Mouse (Mus musculus): ENCODE data around the gene Zc3h8.

The Zc3h8 gene

DNA sequence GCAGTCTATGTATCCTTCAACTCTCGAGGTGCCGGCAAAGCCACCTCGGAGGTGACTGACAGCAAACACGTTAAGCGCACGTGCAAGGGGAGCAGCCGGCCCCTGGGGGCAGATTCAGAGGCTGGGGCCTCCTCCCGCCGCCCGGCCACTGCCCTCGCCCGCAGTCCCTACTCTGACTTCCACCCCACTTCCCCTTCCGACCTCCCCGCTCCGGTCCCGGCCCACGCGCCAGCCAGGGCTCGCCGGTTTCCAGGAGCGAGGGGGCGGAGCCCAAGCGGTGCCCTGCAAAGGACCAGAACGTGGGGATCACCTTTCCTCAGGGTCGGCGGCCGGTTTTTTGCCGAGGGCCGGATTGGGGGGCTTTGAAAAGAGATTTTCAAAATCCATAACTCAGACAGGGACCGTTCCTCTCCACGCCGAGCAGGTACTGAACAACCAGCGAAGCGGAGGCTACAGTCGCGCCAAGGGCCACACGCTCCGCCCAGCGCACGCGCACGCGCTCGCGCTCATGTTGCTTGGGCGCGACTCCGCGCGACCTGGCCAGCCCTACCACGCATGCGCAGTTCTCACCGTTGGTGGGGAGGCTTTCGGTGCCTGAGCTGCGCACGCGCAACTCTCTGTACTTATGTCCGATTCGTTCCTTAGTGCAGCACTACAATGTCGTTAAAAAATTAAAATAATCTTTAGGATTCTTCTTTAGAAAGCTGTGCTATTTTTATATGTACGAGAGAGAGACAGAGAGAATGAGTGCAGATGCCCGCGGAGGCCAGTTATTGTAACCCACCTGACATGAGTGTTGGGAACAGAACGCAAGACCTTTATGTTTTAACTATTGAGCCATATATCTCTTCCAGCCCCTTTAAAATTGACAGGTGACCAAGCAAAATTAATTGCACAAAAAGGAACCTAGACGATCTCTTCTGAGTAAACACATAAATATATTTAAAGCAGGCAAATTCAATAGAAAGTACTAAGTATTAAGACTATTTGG is at the start of gene Zc3h8:
Gene Zc3h8 (minus strand): TSS at position 540 of the 991 bp plus-strand sequence.
- DNase-seq (ENCODE audit: low read depth) = peak; percentile 99

DNA sequence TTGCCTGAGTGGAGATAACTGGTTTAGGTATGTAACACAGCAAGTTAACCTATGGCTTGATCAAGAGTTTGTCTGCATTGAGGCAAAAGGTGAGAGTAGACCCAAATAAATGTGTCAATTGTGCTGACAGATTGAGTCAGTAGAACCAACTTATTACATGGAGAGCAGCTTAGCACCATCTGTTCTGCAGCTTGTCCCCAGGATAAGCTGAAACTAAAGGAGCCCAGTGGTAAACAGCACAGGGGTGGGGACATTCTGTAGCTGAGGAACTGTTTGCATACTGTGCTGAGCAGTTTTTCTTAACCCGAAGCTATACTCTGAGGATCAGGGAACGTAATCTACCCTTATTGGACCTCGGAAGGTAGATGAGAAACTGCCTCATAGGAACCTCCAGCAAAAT is 40.9 kb upstream of the Zc3h8 start:
- DNase-seq (ENCODE audit: low read depth) = no peak

DNA sequence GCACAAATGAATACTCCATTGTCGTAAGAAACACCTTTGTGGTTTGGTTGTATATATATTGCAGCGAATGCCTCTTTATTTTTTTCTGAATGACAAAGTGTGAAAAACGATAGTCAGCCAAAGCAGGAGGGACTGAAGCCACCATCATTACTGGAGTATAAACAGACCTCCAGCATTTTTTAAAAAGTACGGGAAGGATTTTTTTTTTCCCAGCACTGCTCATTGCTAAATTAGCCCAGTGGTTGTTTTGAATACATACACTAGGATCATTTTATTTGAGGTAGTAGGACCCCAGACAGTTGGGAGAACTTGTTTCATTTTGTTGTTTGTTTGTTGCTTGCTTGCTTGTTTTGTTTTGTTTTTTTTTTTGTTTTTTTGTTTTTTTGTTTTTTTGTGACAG is 31.7 kb upstream of the Zc3h8 start:
- no peak for DNase-seq (ENCODE audit: low read depth)

DNA sequence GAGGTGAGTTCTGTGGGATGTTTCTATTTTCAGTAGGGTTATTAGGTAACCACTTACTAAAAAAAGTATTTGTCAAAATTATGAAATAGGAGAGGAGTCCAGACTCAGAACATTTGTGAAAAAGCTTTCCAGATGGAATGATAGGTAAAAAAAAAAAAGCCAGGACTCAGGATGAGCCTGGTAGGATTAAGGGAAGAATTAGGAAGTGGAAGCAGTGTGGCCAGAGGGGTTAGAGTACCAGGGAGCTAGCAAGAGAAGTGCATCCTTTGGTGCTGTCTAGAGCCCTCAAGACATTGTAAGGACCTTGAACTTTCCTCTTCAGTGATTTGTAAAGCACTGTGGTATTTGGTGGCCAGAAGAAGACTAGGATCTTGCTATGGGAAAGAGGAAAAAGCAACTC is 28.4 kb upstream of the Zc3h8 start:
- DNase-seq (ENCODE audit: low read depth) = no peak

DNA sequence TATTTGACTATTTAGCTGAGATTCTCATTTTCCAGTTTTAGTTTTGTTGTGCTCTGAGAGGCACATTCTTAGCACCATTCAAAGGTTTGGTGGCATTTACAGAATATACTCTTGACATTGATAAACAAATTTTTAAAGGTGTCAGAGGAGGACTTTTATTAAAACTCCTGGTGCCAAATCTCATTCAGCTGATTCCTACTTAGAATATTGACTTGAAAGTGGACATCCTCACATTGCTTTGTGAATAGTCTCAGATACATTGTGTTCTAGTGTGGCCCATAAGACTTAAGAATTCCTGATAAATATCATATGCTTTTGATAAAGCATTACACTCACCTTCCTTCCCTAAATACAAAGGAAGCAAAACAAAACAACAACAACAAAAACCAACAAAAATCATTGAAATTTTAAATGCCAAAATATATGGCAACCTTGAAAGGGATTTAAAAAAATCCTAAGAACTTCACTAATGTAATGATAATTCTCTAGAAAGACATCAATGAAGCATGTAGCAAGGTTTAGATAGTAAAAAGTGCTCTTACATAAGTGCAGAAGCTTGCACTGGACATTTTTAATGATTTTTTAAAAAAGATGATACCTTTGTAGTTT is 24.7 kb upstream of the Zc3h8 start:
- DNase-seq (ENCODE audit: low read depth) = no peak

DNA sequence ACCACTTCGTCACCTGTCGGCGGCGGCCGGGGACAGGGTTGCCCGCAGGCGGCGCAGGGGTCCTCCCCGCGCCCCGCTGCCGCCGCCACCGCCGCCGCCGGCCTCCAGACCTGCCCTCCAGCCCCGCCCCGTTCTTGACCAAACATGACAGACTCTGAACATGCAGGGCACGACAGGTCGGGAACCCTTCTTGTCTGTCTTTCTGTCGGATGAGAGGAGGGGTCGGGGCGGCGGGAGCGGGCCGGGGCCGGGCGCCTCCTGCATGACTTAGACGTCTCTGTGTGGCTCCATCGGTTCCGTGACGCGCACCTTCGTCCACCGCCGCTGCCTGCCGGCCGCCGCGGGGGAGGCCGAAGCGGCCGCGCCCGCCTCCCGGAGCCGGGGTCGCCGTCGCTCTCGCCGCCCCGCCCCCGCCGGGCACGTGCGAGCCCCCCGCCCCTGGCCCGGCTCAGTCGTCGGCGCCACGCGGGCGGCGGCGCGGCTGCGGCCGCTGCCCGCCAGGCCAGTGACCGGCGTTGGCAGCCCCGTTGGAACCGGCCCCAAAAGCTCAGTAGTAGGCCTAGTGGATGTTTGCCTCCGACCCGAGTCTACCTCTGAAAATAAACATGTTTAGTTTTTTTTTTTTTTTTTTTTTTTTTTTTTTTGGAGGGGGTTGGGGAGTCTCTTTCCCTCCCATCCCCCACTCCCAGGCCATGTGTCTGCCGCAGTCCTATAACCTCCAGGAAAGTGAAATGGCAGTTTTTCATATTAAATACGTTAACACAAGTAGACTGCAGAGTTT is 24.0 kb upstream of the Zc3h8 start, which contains the start of gene Gm10762:
Gene Gm10762 (minus strand): TSS at position 65 of the 781 bp plus-strand sequence.
- peak; percentile 81 for DNase-seq (ENCODE audit: low read depth)

DNA sequence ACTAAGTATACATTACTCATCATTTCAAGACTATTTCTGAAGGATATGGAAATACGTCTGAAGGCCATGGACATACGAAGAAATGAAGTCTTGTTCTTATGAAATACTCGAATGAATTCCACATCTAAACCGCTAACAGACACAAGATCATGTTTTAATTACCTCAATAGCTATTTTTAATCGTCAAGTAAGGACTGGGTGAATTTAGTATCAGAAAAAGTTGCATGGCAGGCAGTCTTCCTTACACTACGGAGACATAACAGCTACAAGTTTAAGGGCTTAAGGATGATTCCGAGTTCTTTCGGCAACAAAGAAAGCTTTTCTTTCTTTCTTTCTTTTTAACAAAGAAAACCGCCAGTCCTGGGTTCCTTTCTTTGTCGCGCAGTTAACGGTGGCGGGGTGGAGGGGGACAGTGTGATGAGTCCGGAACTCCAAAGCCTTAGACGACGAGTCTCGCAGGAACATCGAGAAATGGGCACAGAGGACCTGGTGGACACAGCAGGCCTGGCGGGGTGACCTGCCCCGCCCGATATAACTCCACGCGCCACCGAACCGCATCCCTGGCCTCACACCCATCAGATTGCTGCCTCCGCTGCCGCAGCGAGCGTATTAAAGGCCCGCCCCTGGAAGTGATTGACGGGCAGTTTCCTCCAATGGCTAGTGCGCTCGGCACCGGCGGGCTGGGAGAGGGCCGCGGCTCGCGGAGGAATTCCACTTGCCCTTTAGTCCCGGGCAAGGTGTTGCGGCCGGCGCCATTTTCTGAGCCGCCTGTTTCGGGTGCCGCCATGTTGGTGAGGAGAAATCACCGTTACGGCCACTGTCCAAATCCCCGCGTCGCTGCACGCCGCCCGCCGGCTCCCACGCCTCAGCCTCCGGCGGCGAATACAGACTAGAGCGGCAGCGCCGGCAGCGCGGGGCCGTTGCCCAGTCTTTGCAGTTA is 23.0 kb upstream of the Zc3h8 start, which contains the start of gene Zc3h6:
Gene Zc3h6 (plus strand): TSS at position 762 of the 940 bp plus-strand sequence.
- peak; percentile 99 for DNase-seq (ENCODE audit: low read depth)

DNA sequence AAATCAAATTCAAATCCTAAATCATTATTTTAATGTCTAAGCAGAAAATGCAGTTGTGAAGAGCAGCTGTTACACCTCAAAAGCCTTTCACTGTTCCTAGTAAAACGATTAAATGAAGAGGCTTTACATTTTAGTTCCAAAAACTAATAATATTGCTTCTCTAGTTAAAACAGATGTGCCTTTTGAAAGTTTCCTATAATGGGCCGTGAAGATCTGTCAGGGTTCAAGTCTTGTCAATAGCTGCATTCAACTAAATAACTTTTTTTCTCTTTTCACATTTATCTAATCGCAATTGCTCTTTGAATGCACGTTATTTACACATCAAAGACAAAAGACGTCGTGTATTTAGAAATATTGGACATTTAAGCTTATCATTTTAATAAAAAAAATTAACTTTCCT is 22.4 kb upstream of the Zc3h8 start:
- no peak for DNase-seq (ENCODE audit: low read depth)

DNA sequence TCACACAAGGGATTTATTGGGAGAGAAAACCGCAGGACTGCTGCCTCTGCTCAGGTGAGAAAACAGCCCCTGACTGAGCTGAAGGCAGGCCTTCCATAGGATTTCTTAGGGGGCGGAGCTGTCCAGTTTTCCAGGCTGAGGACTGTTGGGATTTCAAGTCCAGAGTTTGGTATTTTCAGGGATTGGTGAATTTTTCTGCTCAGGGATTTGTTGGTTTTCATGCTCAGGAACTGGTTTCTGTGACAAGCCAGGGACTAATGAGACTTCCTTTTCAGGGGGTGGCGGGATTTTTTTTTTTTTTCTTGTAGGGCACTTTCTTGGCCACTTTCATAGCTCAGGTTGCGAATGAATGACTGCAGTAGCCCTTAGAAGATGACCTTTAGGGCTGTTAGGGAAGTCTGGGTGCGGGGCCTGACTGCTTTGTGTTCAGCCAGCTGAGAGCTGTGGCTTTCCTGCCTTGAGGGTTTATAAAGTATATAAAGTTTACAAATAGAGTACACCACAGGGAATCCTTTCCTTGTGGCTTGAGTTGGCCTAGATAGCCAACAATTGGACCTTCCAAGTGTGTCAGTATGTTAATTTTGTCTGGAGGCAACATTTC is 21.7 kb upstream of the Zc3h8 start:
- DNase-seq (ENCODE audit: low read depth) = peak; percentile 32

DNA sequence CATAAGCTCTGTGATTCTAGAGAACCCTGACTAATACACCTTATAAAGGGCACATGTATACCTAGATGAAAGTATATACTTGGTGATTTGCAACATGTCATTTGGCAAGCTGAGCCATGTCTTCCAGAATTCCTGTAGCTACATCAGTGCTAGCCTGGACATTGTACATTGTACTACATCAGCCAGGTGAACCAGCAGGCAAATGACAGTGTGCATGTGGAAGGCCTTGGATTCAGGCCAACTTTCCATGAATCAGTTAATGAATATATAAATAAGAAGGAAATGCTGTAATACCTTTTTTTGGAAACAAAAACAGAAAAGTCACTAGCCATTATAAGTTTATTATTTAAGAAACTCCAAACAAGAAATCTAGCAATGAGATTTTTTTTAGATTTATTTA is 10.3 kb upstream of the Zc3h8 start:
- no peak for DNase-seq (ENCODE audit: low read depth)

DNA sequence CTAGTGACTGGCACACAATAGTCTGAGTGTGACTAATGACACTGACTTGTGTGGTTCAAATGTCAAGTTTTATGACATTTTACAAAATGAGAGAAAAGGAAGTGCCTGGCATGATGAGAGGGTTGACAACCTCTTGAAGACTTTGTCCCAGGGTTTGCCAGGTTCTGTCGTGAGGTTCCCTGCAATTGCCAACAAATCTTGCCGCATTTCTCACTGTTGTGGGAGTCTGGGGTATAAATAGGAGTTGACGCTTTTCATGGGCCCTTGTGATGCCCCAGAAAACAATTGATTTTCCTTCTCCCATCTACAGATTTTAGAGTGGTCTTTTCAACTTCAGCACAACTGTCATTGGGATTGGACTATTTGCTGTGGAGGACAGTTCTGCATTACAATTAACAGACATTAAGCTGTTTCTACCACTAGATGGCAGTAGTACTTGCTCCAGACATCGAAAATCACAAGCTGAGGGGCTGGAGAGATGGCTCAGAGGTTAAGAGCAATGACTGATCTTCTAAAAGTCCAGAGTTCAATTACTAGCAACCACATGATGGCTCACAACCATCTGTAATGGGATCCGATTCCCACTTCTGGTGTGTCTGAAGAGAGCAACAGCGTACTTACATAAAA is 4.2 kb upstream of the Zc3h8 start:
- DNase-seq (ENCODE audit: low read depth) = peak; percentile 79

DNA sequence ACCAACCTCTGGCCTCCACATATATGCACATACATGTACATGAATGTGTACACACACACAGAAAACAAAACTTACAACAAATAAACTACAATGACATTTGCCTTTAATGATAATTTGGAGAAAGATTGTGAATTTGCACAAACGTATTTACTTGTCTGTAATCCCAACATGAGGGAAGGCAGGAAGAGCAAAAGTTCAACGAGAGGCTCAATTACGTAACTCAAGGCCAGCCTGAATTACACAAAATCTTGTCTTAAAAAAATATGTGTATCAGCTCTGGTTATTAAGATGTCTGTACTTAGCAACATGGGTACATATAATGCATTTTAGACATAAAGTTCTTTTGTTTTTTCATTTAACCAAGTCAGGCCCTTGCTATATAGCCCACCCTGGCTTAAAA is 7.6 kb downstream of the Zc3h8 start:
- DNase-seq (ENCODE audit: low read depth) = no peak

DNA sequence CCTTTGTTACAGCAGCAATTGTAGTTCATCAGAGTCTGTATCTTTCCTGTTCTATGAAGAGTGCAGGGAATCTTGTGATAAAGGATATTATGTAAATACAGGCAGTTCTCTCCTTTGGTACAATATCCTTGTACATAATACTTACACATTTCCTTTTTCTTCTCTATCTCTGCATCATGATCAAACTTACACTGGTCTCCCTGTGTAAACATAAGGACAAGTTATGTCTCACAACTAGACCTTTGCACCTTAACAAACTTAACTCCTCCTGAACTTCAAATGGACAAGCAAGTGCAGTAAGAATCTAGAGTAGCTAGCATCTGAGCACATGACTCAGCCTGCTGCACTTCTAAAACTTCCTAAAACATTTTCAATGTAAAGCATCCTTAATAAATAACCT is 13.2 kb downstream of the Zc3h8 start:
- no peak for DNase-seq (ENCODE audit: low read depth)

DNA sequence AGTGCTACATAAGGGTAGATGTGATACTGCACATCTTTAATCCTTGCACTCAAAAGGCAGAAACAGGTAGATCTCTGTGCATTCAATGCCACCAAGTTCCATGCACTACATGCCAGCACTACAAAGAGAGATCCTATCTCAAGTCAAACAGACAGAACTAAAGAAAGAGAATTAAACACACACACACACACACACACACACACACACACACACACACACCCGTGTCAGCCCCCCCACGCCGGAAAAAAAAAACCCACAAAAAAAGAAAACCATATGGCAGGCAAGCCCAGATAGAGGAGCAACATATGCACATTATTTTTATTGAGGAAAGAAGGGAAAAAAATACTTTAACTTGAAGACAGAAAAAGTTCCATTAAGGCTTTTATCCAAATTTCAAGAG is 15.4 kb downstream of the Zc3h8 start:
- no peak for DNase-seq (ENCODE audit: low read depth)

DNA sequence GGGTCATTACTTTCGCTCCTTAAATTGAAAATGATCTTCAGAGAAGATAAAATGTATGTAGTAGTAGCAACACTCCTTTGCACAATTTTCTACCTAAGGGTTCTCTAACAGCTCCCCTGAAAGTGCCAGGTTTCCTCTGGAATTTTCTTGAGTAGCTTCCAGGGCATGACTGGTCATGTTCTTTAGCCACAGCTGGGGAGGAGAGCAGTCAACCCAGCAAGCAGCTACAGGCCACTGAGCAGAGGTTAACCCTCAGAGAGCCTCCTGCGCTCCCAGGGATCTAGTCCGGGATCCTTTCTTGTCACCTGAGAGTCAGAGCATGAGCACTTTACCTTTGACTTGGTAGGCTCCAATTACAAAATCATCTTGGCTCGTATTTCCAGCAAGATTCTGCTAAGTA is 19.1 kb downstream of the Zc3h8 start:
- DNase-seq (ENCODE audit: low read depth) = no peak

DNA sequence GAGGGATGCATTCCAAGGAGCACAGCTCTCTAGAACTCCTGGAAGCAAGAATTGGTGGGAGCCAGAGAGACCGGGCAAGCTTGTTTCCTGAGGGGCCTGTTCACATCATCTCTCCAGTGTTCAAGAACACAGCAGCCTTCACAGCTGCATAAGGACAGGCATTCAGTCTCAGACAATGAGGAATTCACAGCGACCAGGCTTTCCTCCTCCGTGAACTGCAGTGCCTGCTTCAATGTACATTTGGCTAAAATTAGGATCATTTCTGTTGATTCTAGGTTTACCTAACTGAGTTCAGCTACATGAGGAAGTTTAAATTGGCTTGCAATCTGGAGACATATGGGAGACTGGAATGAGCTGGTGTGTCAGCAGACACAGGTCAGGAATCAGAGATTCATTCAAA is 27.3 kb downstream of the Zc3h8 start:
- no peak for DNase-seq (ENCODE audit: low read depth)

DNA sequence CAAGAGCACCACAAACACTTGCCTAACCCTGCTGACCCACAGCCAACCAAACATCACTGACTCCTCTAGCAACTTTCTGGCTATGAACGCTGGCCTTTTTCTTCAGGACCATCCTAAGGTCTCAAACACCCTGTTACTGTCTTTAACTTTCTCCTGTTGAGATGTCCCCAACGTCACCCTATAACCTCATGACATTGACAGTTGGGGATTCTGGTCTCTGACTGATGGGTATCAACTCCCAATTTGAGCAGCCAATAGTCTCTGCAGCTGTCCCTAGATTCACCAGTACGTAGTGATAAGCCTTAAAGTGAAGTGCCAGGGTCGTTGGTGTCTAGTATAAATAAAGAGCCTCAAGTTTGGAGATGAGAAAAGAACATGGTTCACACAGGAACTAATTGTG is 28.9 kb downstream of the Zc3h8 start:
- DNase-seq (ENCODE audit: low read depth) = no peak

DNA sequence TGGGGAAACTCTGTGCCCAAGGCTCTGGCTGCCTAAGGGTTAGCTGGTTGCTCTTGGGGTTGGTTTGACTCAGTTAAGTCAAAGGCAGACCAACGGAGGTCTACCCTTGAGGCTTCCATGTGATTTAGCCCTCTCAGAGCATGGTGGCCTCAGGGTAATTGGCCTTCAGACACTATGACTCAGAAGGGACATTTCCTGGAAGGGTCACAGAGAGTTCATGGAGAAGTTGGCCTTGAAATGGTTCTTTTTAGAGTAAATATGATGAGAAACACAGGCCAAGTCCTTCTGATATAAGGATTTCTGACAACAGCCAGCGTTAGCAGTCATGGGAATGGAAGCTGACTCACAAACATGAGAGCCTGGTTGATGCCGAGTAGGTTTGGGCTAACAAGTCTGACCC is 40.2 kb downstream of the Zc3h8 start:
- DNase-seq (ENCODE audit: low read depth) = peak; percentile 63

DNA sequence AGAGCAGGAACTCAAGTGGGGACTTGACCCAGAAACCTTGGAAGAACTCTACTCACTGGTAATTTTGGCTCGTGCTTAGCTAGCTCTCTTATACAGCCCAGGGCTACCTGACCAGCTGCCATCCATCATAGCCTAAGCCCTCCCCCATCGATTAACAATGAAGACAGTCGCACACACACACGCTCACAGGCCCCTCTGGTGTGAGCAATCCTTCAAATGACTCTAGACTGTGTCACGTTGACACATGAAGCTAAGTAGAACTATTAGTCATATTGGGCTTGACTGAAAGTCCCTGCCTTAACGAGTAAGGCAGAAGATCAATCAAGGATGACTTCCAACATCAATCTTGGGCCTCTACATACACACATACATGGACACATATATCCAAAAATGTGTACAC is 41.0 kb downstream of the Zc3h8 start:
- DNase-seq (ENCODE audit: low read depth) = no peak

DNA sequence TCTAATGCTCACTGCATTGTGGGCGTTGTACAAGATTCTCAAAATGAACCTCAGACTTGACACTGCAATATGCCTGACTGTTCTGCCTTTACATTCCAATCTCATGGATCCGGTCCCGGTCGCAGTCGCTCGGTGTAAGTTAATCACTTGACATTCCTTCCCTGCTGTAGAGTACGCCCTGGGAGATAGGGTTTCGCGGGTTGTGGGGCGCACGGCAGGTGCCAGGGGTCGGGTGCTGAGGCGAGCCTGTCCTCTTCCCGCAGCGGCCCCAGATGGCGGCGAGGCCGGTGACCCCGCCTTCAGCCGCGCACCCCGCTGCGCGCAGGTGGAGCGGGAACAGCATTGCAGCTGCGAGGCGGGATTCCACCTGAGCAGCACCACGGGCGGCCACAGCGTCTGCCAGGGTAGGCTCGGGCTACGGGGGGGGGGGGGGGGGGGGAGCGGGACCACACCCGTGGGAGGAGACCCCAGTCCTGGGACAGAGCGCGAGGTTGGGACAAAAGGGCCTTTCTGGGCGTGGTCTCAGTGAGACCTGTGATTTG is 51.6 kb downstream of the Zc3h8 start:
- no peak for DNase-seq (ENCODE audit: low read depth)

All from NIH3T3 (cell line).